Mouse (Mus musculus) limb, embryonic 14.5 days (tissue): ENCODE data around the gene Mapk1ip1. TPM values are rescaled to one million over a fixed set of nuclear protein-coding genes. Genes with fewer than 3 reads are reported as not detected.
A peak's percentile ranks its signal among the peaks of the same experiment; 100 is the strongest.

Experiments used
- ATAC-seq: fragments of 200-750 bp; cut with Nextera tagmentation; 2 replicates; pipeline ENCODE4 v1.8.0; 2017; ENCODE audit warnings: low read depth, moderate number of reproducible peaks, moderate TSS enrichment; ENCODE audit not compliant: low FRiP score
- DNase-seq: peaks from one replicate; pipeline ENCODE4 v3.0.0-alpha.2; 2015; ENCODE audit warnings: low spot score
- H3K27ac ChIP-seq: fragments of 300-500 bp; sonication (generic); replicated peaks from 2 replicates; pipeline ENCODE4 v1.5.1; 2014; ENCODE audit warnings: low read depth, mild to moderate bottlenecking, low read length, moderate library complexity, mixed read lengths
- H3K27me3 ChIP-seq: fragments of 300-500 bp; sonication (generic); 2 replicates; pipeline ENCODE4 v1.6.1; 2014; ENCODE audit warnings: low read length, mixed read lengths; ENCODE audit not compliant: control insufficient read depth, insufficient read depth
- H3K36me3 ChIP-seq: fragments of 300-500 bp; sonication (generic); 2 replicates; pipeline ENCODE4 v1.6.1; 2014; ENCODE audit warnings: mild to moderate bottlenecking, low read length, moderate library complexity, mixed read lengths; ENCODE audit not compliant: control insufficient read depth, insufficient read depth
- H3K4me1 ChIP-seq: fragments of 300-500 bp; sonication (generic); 2 replicates; pipeline ENCODE4 v1.6.1; 2014; ENCODE audit warnings: antibody characterized with exemption, low read length, mixed read lengths; ENCODE audit not compliant: control insufficient read depth, insufficient read depth
- H3K4me2 ChIP-seq: fragments of 300-500 bp; sonication (generic); replicated peaks from 2 replicates; pipeline ENCODE4 v1.6.1; 2014; ENCODE audit warnings: low read depth, mild to moderate bottlenecking, low read length, moderate library complexity; ENCODE audit not compliant: severe bottlenecking
- H3K4me3 ChIP-seq: fragments of 300-500 bp; sonication (generic); replicated peaks from 2 replicates; pipeline ENCODE4 v1.5.1; 2014; ENCODE audit warnings: low read length
- H3K9ac ChIP-seq: fragments of 300-500 bp; sonication (generic); 2 replicates; pipeline ENCODE4 v1.6.1; 2014; ENCODE audit warnings: mild to moderate bottlenecking, low read depth, low read length, moderate library complexity; ENCODE audit not compliant: severe bottlenecking
- H3K9me3 ChIP-seq: fragments of 300-500 bp; sonication (generic); 2 replicates; pipeline ENCODE4 v1.6.1; 2016; ENCODE audit warnings: low read length; ENCODE audit not compliant: control insufficient read depth
- POLR2A ChIP-seq: fragments of 200-500 bp; IDR thresholded peaks from 2 replicates; pipeline ENCODE4 v1.8.0; 2012; ENCODE audit warnings: inconsistent platforms, mild to moderate bottlenecking, moderate library complexity, borderline replicate concordance; ENCODE audit not compliant: insufficient read depth, insufficient read length; ENCODE audit errors: extremely low read depth
- whole genome bisulfite sequencing: fragments of 180-500 bp; shearing (Covaris S2); extraction: QIAGEN DNeasy Blood & Tissue Kit; methylation state at CpG from one replicate; pipeline ENCODE4 v1.1.7; 2014; 5-methylcytosine and 5-hydroxymethylcytosine counted together
- polyA plus RNA-seq, 2 experiments: library from polyadenylated mRNA; depleted of rRNA in 1 of 2; stranded (reverse) in 1 of 2; unstranded in 1 of 2; fragments of >200 nt; fragmentation: Nextera tagmentation in 1 of 2; extraction: Ambion mirVana in 1 of 2; gene quantifications; 2 replicates each; pipeline versions ENCODE4 v1.2.1 to v1.2.3; 2012 to 2014

Mapk1ip1 gene
- polyA plus RNA-seq, 2 experiments: 14.3 to 39.4 TPM

DNA sequence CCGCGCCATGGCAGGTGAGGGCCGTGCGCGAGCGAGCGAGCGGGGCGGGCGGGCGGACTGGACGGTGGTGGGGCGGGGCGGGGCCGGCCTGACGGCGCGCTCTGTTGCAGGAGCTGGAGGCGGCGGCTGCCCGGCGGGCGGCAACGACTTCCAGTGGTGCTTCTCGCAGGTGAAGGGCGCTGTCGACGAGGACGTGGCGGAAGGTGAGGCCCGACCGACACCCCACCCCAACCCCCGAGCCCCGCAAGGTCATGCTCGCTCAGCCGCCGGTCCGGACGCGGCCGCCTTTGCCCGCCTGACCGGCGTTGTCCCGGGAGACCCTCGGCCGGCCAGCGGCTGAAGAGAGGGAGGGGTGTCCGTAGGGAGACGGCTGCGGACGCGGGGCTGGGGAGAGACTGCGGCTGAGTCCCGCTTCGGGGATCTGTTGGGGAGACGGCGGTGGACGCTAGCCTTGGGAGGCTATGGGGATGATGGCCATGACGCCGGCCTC lies 474 bp upstream of the Mapk1ip1 start:
- peak overlapping the region; percentile 91 for H3K9ac ChIP-seq
- whole genome bisulfite sequencing: 1% methylated on average over 21 of the region's 61 CpGs
- peaks cover 20% of the 10 kb centered on the region for H3K4me1 ChIP-seq
- H3K9me3 ChIP-seq: no peaks in the 10 kb centered on the region
- no peak for DNase-seq
- H3K4me3 ChIP-seq: peak overlapping the region; percentile 97
- H3K36me3 ChIP-seq: peaks cover 11% of the 10 kb centered on the region; the same call in 1 of the 2 replicates
- ATAC-seq: peak; percentile 83
- no peaks in the 10 kb centered on the region for H3K27me3 ChIP-seq
- no peak for TF ChIP-seq POLR2A
- peak overlapping the region; percentile 85 for H3K4me2 ChIP-seq
- peak overlapping the region; percentile 87 for H3K27ac ChIP-seq

DNA sequence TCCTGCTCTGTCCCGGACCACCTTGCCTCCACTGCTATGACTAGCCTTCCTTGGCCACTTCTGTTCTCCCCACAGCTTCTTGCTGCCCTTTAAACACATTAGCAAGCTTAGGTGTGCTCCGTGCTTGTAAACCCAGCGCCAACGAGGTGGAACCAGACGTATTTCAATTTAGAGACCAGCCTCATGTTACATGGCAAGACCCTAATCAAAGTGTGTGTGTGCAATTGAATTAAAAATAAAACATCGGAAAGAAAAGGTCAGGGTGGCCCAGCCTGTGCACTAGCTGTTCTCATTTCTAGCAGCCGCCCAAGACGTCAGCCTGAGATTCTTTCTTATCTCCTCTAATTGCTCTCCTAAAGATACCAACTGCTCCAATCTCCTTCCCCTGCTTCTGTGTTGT lies 962 bp downstream of the Mapk1ip1 start:
- H3K4me1 ChIP-seq: peaks cover 20% of the 10 kb centered on the region
- H3K9ac ChIP-seq: peak overlapping the region; percentile 91; the same call in 1 of the 2 replicates
- TF ChIP-seq POLR2A: no peak
- DNase-seq: no peak
- no peaks in the 10 kb centered on the region for H3K9me3 ChIP-seq
- WGBS: 23% methylated on average over 8 of the region's 8 CpGs
- peak overlapping the region; percentile 85 for H3K4me2 ChIP-seq
- no peaks in the 10 kb centered on the region for H3K27me3 ChIP-seq
- no peak for ATAC-seq
- H3K27ac ChIP-seq: no peak overlapping the region; the same call in 1 of the 2 replicates
- H3K4me3 ChIP-seq: peak overlapping the region; percentile 97
- peaks cover 8% of the 10 kb centered on the region; the same call in 1 of the 2 replicates for H3K36me3 ChIP-seq

DNA sequence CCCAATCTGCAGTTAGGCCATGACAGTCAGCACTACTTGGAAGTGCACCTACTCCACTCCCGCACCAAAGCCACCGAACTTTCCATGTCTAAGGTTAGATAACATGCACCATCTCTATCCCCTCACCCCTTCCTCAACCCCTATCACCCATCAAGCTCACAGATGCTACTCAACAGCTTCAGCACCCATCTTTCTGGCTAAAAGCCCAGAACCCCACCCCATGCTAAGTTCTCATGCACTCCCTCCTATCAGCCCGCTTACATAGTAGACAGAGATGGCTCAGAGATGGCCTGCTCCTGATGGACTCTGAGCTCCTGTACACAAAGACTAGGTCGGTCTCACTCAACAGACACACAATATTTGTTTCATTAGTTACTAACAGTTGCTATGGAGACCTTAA lies 2.7 kb downstream of the Mapk1ip1 start:
- Histone ChIP-seq H3K4me3 (no peak overlapping the region), H3K36me3 (peaks cover 2% of the 10 kb centered on the region; the same call in 1 of the 2 replicates), H3K9ac (peak overlapping the region; percentile 21; the same call in 1 of the 2 replicates), H3K27me3 (no peaks in the 10 kb centered on the region), H3K4me2 (no peak overlapping the region), H3K27ac (no peak overlapping the region), H3K9me3 (no peaks in the 10 kb centered on the region), H3K4me1 (peaks cover 19% of the 10 kb centered on the region)
- TF ChIP-seq POLR2A: no peak
- ATAC-seq: no peak
- 91% methylated on average over 4 of the region's 4 CpGs for WGBS
- DNase-seq: no peak

DNA sequence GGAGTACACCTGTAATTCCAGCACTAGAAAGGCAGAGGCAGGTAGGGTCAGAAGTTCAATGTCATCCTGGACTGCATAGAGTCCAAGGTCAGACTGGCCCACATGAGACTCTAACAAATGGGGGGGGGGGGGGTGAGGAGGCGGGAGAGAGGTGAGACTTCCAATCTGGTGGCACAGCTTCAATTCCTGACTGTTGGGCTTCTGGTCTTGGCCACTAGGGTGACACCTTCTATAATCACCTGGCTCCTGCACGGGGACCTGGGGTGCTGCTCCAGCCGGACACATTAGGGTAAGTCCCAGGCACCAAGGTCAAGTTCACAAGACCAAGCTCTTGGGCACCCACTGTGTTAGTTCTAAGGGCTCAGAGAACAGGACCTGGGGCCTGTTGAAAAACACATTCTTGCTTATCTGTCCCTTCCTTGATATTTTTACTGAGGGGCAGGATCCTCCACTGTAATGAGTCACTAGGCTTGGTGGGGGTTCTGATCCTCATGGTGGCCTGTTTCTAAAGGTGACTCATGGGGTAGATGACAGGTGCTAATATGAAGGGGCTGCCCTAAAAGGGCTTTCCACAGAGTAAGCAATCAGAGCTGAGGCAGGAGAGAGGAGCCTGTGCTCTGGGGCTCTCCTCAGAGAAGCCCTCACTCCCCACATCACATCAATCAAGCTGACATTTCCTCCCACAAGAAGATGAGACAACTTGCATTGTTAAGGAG lies 4.5 kb downstream of the Mapk1ip1 start:
- H3K4me2 ChIP-seq: no peak overlapping the region
- 67% methylated on average over 3 of the region's 3 CpGs for WGBS
- ATAC-seq: no peak
- H3K4me1 ChIP-seq: peaks cover 5% of the 10 kb centered on the region
- H3K27ac ChIP-seq: no peak overlapping the region
- no peak overlapping the region for H3K9ac ChIP-seq
- H3K4me3 ChIP-seq: no peak overlapping the region
- DNase-seq: no peak
- H3K36me3 ChIP-seq: peaks cover under 1% of the 10 kb centered on the region; the same call in 1 of the 2 replicates
- no peaks in the 10 kb centered on the region for H3K9me3 ChIP-seq
- TF ChIP-seq POLR2A: no peak
- H3K27me3 ChIP-seq: no peaks in the 10 kb centered on the region

DNA sequence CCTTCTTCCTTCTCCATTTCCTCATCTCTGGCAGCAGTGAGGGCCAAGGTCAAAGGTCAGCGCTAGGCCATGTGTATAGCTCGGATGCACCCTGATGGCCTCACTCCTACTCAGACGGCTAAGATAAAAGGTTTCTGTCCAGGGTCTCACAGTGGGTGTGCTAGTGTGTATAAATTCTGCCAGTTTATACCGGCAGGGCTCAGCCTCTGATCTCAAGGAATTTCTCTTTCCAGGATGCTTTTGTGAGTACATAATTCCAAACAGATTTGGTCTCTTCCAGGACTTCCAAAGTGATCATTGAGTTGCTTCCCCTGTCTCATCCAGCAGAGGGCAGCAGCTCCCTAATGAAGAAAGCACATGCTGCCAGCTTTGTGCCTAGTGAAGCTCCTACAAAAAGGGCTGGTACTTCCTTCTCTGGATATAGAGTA lies 5.5 kb downstream of the Mapk1ip1 start:
- ATAC-seq: peak; percentile 50
- Histone ChIP-seq H3K4me1 (peaks cover 5% of the 10 kb centered on the region), H3K4me3 (no peak overlapping the region), H3K9me3 (no peaks in the 10 kb centered on the region), H3K27me3 (no peaks in the 10 kb centered on the region), H3K4me2 (no peak overlapping the region), H3K27ac (no peak overlapping the region), H3K36me3 (peaks cover 11% of the 10 kb centered on the region; the same call in 1 of the 2 replicates), H3K9ac (no peak overlapping the region)
- DNase-seq: peak; percentile 78
- TF ChIP-seq POLR2A: no peak
- WGBS: 23% methylated on average over 4 of the region's 4 CpGs
